Mouse (Mus musculus): ENCODE data around the gene Yrdc. TPM values are rescaled to one million over a fixed set of nuclear protein-coding genes. Genes with fewer than 3 reads are reported as not detected.

The Yrdc gene
- total and polyA plus RNA-seq, 2 experiments from 2014 or later = 67.3 to 82.2 TPM

- no peak for TF ChIP-seq CTCF (IDR thresholded peaks at IDR 0.05; ENCODE audit: low read depth)
- H3K27ac ChIP-seq (ENCODE audit: low read depth, low read length) = no peak within 1 kb of the TSS
- ATAC-seq (no peak), DNase-seq (no peak)
- H3K9me3 ChIP-seq (ENCODE audit: low read length) = no peaks in the 10 kb centered on the region
- peak within 1 kb of the TSS; percentile 55 for H3K4me3 ChIP-seq (ENCODE audit: low read depth, low read length)
- peaks cover 4% of the 10 kb centered on the region; the same call in 1 of the 2 replicates for H3K4me1 ChIP-seq (ENCODE audit: insufficient read depth)
- H3K9ac ChIP-seq = peak within 1 kb of the TSS; percentile 44
- peak within 1 kb of the TSS; percentile 78 for H3K4me2 ChIP-seq (ENCODE audit: low read depth)
- 2% methylated on average over 11 of the region's 11 CpGs for WGBS
- H3K27me3 ChIP-seq (ENCODE audit: insufficient read depth, low read length) = peaks cover 7% of the 10 kb centered on the region
- no peaks in the 10 kb centered on the region for H3K36me3 ChIP-seq (ENCODE audit: insufficient read depth)
Measured at GRCm38 (mm10) chr4:124880599-124880998, 30.1 kb downstream of the Yrdc start, which contains the start of gene Epha10. TSS of gene Epha10 (plus strand) at chr4:124880899.

GRCm38 (mm10) chr4:124881341-124881908, 30.9 kb downstream of the Yrdc start:
- Histone ChIP-seq H3K4me3 (ENCODE audit: low read depth, low read length) (peak overlapping the region; percentile 55), H3K4me2 (ENCODE audit: low read depth) (peak overlapping the region; percentile 78), H3K4me1 (ENCODE audit: insufficient read depth) (peaks cover 4% of the 10 kb centered on the region; the same call in 1 of the 2 replicates), H3K36me3 (ENCODE audit: insufficient read depth) (no peaks in the 10 kb centered on the region), H3K9ac (peak overlapping the region; percentile 44), H3K27me3 (ENCODE audit: insufficient read depth, low read length) (peaks cover 7% of the 10 kb centered on the region), H3K9me3 (ENCODE audit: low read length) (no peaks in the 10 kb centered on the region), H3K27ac (ENCODE audit: low read depth, low read length) (no peak overlapping the region)
- TF ChIP-seq CTCF (IDR thresholded peaks at IDR 0.05; ENCODE audit: low read depth) = peak; percentile 31; the same call in 1 of the 2 replicates
- WGBS = 2% methylated on average over 37 of the region's 37 CpGs
- DNase-seq = peak; percentile 92
- peak; percentile 97 for ATAC-seq

- Histone ChIP-seq H3K4me1 (ENCODE audit: insufficient read depth) (peaks cover 4% of the 10 kb centered on the region; the same call in 1 of the 2 replicates), H3K27ac (ENCODE audit: low read depth, low read length) (no peak overlapping the region), H3K9me3 (ENCODE audit: low read length) (no peaks in the 10 kb centered on the region), H3K4me2 (ENCODE audit: low read depth) (peak overlapping the region; percentile 78), H3K9ac (peak overlapping the region; percentile 44), H3K27me3 (ENCODE audit: insufficient read depth, low read length) (peaks cover 7% of the 10 kb centered on the region), H3K36me3 (ENCODE audit: insufficient read depth) (no peaks in the 10 kb centered on the region), H3K4me3 (ENCODE audit: low read depth, low read length) (peak overlapping the region; percentile 55)
- ATAC-seq (peak; percentile 0; the same call in 1 of the 2 replicates), DNase-seq (peak; percentile 27)
- no peak for TF ChIP-seq CTCF (IDR thresholded peaks at IDR 0.05; ENCODE audit: low read depth)
- WGBS = under 1% methylated on average over 37 of the region's 37 CpGs
Measured at GRCm38 (mm10) chr4:124882151-124882729, 31.8 kb downstream of the Yrdc start.

GRCm38 (mm10) chr4:124888702-124889101, 38.2 kb downstream of the Yrdc start:
- no peaks in the 10 kb centered on the region for H3K36me3 ChIP-seq (ENCODE audit: insufficient read depth)
- DNase-seq (no peak), ATAC-seq (no peak)
- WGBS = 66% methylated on average over 7 of the region's 7 CpGs
- H3K27me3 ChIP-seq (ENCODE audit: insufficient read depth, low read length) = peaks cover 6% of the 10 kb centered on the region
- no peaks in the 10 kb centered on the region for H3K9me3 ChIP-seq (ENCODE audit: low read length)
- no peak overlapping the region for H3K9ac ChIP-seq
- H3K4me1 ChIP-seq (ENCODE audit: insufficient read depth) = no peaks in the 10 kb centered on the region
- H3K4me3 ChIP-seq (ENCODE audit: low read depth, low read length) = no peak overlapping the region
- TF ChIP-seq CTCF (IDR thresholded peaks at IDR 0.05; ENCODE audit: low read depth) = no peak
- H3K4me2 ChIP-seq (ENCODE audit: low read depth) = no peak overlapping the region
- no peak overlapping the region for H3K27ac ChIP-seq (ENCODE audit: low read depth, low read length)

- H3K9me3 ChIP-seq (ENCODE audit: low read length) = no peaks in the 10 kb centered on the region
- WGBS = 65% methylated on average over 2 of the region's 2 CpGs
- H3K4me3 ChIP-seq (ENCODE audit: low read depth, low read length) = no peak overlapping the region
- peaks cover 6% of the 10 kb centered on the region for H3K27me3 ChIP-seq (ENCODE audit: insufficient read depth, low read length)
- ATAC-seq (no peak), DNase-seq (no peak)
- no peak overlapping the region for H3K4me2 ChIP-seq (ENCODE audit: low read depth)
- no peak for TF ChIP-seq CTCF (IDR thresholded peaks at IDR 0.05; ENCODE audit: low read depth)
- no peak overlapping the region for H3K9ac ChIP-seq
- H3K36me3 ChIP-seq (ENCODE audit: insufficient read depth) = no peaks in the 10 kb centered on the region
- H3K27ac ChIP-seq (ENCODE audit: low read depth, low read length) = no peak overlapping the region
- no peaks in the 10 kb centered on the region for H3K4me1 ChIP-seq (ENCODE audit: insufficient read depth)
Measured at GRCm38 (mm10) chr4:124889935-124890334, 39.5 kb downstream of the Yrdc start.

- no peak overlapping the region for H3K9ac ChIP-seq
- no peaks in the 10 kb centered on the region for H3K9me3 ChIP-seq (ENCODE audit: low read length)
- no peaks in the 10 kb centered on the region for H3K36me3 ChIP-seq (ENCODE audit: insufficient read depth)
- no peak for DNase-seq
- H3K27me3 ChIP-seq (ENCODE audit: insufficient read depth, low read length) = peaks cover 9% of the 10 kb centered on the region
- no peak for TF ChIP-seq CTCF (IDR thresholded peaks at IDR 0.05; ENCODE audit: low read depth)
- ATAC-seq = no peak
- no peak overlapping the region for H3K4me2 ChIP-seq (ENCODE audit: low read depth)
- no peak overlapping the region for H3K27ac ChIP-seq (ENCODE audit: low read depth, low read length)
- no peak overlapping the region for H3K4me3 ChIP-seq (ENCODE audit: low read depth, low read length)
- H3K4me1 ChIP-seq (ENCODE audit: insufficient read depth) = no peaks in the 10 kb centered on the region
- WGBS = 70% methylated on average over 5 of the region's 5 CpGs
Measured at GRCm38 (mm10) chr4:124890831-124891230, 40.4 kb downstream of the Yrdc start.

- 26% methylated on average over 6 of the region's 6 CpGs for WGBS
- no peak for TF ChIP-seq CTCF (IDR thresholded peaks at IDR 0.05; ENCODE audit: low read depth)
- H3K27me3 ChIP-seq (ENCODE audit: insufficient read depth, low read length) = peaks cover 17% of the 10 kb centered on the region
- no peaks in the 10 kb centered on the region for H3K36me3 ChIP-seq (ENCODE audit: insufficient read depth)
- DNase-seq (no peak), ATAC-seq (peak; percentile 45; the same call in 1 of the 2 replicates)
- H3K4me2 ChIP-seq (ENCODE audit: low read depth) = peak overlapping the region; percentile 80
- H3K4me1 ChIP-seq (ENCODE audit: insufficient read depth) = no peaks in the 10 kb centered on the region
- H3K9me3 ChIP-seq (ENCODE audit: low read length) = no peaks in the 10 kb centered on the region
- H3K27ac ChIP-seq (ENCODE audit: low read depth, low read length) = no peak overlapping the region
- H3K9ac ChIP-seq = peak overlapping the region; percentile 64; the same call in 1 of the 2 replicates
- peak overlapping the region; percentile 55 for H3K4me3 ChIP-seq (ENCODE audit: low read depth, low read length)
Measured at GRCm38 (mm10) chr4:124893769-124894168, 43.3 kb downstream of the Yrdc start.

All from forebrain, postnatal 0 days (tissue).